Mouse (Mus musculus) bone marrow macrophage, adult 2 months (primary cell): Measurements from ENCODE around the gene Gm49325.

ENCODE experiments used
- CTCF ChIP-seq: IDR thresholded peaks from 2 replicates; pipeline ENCODE4 v1.5.1; 2012; ENCODE audit warnings: low read depth, mild to moderate bottlenecking, low read length, moderate library complexity
- POLR2A ChIP-seq: IDR thresholded peaks from 2 replicates; pipeline ENCODE4 v1.6.1; 2012; ENCODE audit warnings: mild to moderate bottlenecking, low read depth, low read length, borderline replicate concordance

- TF ChIP-seq POLR2A (no peak), CTCF (no peak)
Observed at GRCm38 (mm10) chr10:77556631-77557030, 49.4 kb upstream of the Gm49325 start.
